Mouse (Mus musculus) cerebellum, adult 11-12 months (tissue): Measurements from ENCODE around the gene Ifi27l2a.
A peak's percentile ranks its signal among the peaks of the same experiment; 100 is the strongest.

Experiments
- DNase-seq: peaks from one replicate; pipeline ENCODE4 v3.0.0; 2022

Gene Ifi27l2a

DNA sequence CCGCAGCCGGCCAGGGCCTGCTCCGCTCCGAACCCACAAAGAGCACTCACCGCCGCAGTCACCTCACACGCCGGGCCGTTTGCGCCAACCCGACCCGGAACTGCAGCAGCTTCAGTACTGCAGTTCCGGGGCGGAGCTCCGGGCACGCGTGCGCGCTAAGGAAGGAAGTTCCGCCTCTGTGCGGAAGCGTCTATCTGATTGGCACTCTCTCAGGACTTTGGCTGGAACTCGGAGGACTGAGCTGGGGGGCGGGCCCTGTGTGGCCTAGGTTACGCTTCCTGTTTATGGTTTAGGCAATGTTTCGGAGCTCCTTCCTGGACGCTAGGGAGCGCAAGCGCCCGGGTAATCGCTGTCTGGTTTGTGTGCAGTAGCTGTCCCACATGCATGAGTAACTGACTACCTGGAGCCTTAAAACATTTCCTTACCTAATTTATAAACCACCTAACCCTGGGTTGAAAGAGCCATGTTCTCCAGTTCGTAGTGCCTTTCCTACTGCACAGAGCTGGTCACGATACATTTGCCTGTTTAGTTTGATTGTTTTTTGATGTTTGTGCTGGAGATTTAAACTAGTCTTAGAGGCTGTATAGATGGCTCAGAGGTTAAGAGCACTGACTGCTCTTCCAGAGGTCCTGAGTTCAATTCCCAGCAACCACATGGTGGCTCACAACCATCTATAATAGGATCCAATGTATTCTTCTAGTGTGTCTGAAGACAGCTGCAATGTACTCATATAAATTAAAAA, 17.6 kb downstream of the Ifi27l2a start, which contains the start of gene Ddx24:
Gene Ddx24, minus strand, starts transcription at position 102 of the 742 bp plus-strand sequence.
- peak; percentile 99 for DNase-seq

DNA sequence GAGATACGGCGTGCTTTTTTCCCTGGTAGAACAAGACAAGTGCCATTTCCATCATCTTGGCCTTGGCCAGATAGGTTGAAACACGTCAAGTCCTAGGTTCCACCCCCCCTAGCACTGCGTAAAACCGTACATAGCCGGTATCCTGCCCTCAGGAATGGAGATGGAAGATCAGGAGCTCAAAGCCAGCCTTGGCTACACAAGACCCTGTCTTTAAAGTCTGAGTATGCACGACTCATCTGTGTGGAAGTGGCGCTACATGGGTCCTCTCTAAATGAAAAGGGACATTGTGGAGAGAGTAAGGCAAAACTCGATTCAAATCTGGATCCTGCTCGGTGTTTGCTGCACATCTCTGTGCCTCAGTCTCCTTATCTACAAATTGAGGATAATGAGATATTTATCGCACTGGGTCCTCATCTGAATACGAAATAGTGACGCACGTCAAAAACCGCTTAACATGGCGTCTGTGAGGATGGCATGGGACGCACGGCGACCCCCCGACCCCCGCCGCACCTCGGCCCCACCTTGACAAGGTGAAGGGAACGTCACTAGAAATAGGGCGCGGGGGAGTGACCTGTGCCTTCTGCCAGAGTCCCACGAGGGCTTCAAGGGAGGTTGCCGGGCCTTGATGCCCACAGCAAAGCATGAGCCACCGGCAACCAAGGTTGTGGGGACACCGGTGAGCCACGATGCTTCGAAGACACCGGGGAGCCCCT, 18.3 kb downstream of the Ifi27l2a start:
- DNase-seq: peak; percentile 44

GRCm38 (mm10) chr12:103408144-103408543, 35.3 kb downstream of the Ifi27l2a start:
- DNase-seq: peak; percentile 61

GRCm38 (mm10) chr12:103407720-103408119, 35.8 kb downstream of the Ifi27l2a start, which contains the start of gene 9330161L09Rik:
Gene 9330161L09Rik (minus strand): TSS chr12:103407820.
- no peak for DNase-seq

DNA sequence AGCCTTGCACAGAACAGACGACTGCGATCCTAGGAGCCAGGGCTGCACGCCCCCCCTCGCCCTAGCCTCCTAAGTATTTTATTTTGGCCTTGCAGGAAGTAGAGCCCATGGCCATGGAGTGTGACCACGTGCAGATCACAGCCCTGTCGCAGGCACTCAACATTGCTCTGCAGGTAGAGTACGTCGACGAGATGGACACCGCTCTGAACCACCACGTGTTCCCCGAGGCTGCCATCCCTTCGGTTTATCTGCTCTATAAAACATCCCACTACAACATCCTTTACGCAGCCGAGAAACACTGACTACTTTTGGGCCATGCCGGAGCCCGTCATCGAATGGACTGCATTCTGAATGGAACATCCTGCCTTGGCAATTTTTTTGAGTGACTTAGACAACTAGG, 39.3 kb downstream of the Ifi27l2a start:
- no peak for DNase-seq

DNA sequence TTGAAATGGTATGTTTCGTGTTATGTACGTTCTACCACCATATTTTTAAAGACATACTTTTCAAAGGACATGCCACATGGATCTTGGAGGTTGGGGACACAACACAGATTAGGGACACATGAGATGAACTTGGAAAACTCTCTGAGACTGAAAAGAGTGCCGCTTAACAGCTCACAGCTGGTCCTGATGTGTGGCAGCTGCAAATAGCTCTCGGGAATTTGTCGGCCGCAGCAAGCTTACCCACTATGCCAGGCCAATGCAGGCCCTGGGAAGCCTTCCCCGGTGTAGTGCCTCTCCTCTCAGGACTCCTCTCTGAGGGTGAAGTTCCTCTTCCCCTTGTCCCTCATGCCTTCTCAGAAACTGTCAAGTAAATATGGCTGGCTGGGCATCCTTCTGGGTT, 46.7 kb downstream of the Ifi27l2a start:
- no peak for DNase-seq

GRCm38 (mm10) chr12:103395486-103396275, 47.8 kb downstream of the Ifi27l2a start:
- DNase-seq: no peak

GRCm38 (mm10) chr12:103393528-103393927, 50.0 kb downstream of the Ifi27l2a start:
- no peak for DNase-seq
